Mouse (Mus musculus) G1E (cell line): Measurements from ENCODE around the gene Rras2. TPM values are rescaled to one million over a fixed set of nuclear protein-coding genes. Genes with fewer than 3 reads are reported as not detected.

Experiments used
- ATAC-seq: 2 replicates; pipeline ENCODE4 v1.8.0; 2016; ENCODE audit warnings: mild to moderate bottlenecking; ENCODE audit not compliant: insufficient number of reproducible peaks, poor library complexity, low FRiP score, severe bottlenecking; ENCODE audit errors: extremely low read depth
- DNase-seq: peaks from one replicate; pipeline ENCODE4 v3.0.0; 2012; ENCODE audit warnings: low spot score
- H3K27me3 ChIP-seq: 2 replicates; pipeline ENCODE4 v1.6.1; 2012; ENCODE audit warnings: mild to moderate bottlenecking, low read length, inconsistent platforms; ENCODE audit not compliant: insufficient read depth
- H3K36me3 ChIP-seq: replicated peaks from 2 replicates; pipeline ENCODE3; 2012; ENCODE audit warnings: mild to moderate bottlenecking, inconsistent platforms
- H3K4me1 ChIP-seq: 2 replicates; pipeline ENCODE4 v1.6.1; 2012; ENCODE audit warnings: low read depth, low read length, inconsistent platforms, mixed read lengths; ENCODE audit not compliant: insufficient read depth
- H3K4me3 ChIP-seq: 2 replicates; pipeline ENCODE4 v1.5.1; 2012; ENCODE audit warnings: low read depth, mild to moderate bottlenecking, inconsistent platforms, low read length, moderate library complexity, mixed read lengths
- H3K9me3 ChIP-seq: replicated peaks from 2 replicates; pipeline ENCODE4 v1.6.1; 2012; ENCODE audit warnings: inconsistent platforms
- CTCF ChIP-seq: IDR thresholded peaks from 2 replicates; pipeline ENCODE4 v1.5.1; 2012; ENCODE audit warnings: low read depth, low read length, inconsistent platforms, mixed read lengths
- GATA1 ChIP-seq: IDR thresholded peaks from 2 replicates; pipeline ENCODE4 v1.6.1; 2012; ENCODE audit warnings: borderline replicate concordance, low read length, inconsistent platforms, mixed read lengths
- GATA2 ChIP-seq: IDR thresholded peaks from 2 replicates; pipeline ENCODE4 v1.6.1; 2012; ENCODE audit warnings: low read depth, low read length, inconsistent platforms, borderline replicate concordance
- POLR2AphosphoS5 ChIP-seq: IDR thresholded peaks from 2 replicates; pipeline ENCODE4 v1.6.1; 2012; ENCODE audit warnings: low read depth, low read length, inconsistent platforms; ENCODE audit not compliant: insufficient replicate concordance
- TAL1 ChIP-seq: conservative IDR thresholded peaks from 2 replicates; pipeline ENCODE4 v1.6.1; 2012; ENCODE audit warnings: low read depth, low read length, inconsistent platforms, mixed read lengths
- polyA plus RNA-seq: library from polyadenylated mRNA; stranded (reverse); fragments of >175 nt; gene quantifications from 2 replicates; pipeline ENCODE4 v1.2.3, GENCODE M21; 2012
- total RNA-seq, 2 experiments: library from RNA; stranded (forward) in 1 of 2; stranded (reverse) in 1 of 2; fragments of 200-1000 nt in 1 of 2; fragments of >200 nt in 1 of 2; fragmentation: Nextera tagmentation in 1 of 2; gene quantifications; 2 replicates each; pipeline ENCODE4 v1.2.3; 2014 to 2017

Rras2 gene
- total and polyA plus RNA-seq, 3 experiments: 0.05 TPM; not detected in 2

DNA sequence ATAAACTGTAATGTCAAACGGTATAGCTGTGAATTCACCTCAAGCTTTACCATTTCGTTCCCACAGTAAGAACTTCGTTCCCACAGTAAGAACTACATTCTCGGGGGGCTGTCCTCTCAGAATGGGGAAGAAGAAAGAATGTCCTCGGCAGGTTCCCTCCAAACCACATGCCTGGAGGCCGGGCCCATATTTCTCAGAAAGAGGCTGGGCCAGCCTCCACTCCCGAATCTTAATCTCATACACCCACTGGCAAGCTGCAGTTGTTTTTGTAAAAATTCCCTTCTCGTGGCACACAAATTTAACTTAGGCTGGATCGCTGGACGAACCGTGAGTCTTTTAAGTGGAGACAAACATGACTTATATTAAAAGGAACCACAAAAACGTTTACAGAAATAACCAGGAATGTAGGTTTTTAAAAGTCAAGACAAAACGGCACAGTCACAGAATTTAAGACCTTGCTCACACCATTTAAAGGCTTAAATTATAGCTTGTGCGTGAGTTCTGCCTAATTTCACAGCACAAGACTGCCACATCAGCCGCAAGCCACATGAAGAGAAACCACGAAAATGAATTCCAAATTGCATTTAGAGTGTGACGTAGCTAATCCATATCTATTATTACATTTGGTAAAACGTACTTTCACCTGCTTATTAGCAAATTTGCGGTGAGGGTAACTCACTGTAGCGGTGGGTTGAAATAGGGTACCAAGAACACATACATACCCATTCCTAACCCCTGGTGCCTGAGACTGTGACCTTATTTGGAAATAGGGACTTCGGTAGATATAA is 35.8 kb downstream of the Rras2 start:
- TF ChIP-seq POLR2AphosphoS5 (no peak), GATA2 (no peak), CTCF (no peak), GATA1 (no peak), TAL1 (no peak)
- Histone ChIP-seq H3K4me1 (no peaks in the 10 kb centered on the region), H3K27me3 (no peaks in the 10 kb centered on the region; the same call in 1 of the 2 replicates), H3K36me3 (no peaks in the 10 kb centered on the region), H3K4me3 (no peak overlapping the region), H3K9me3 (no peaks in the 10 kb centered on the region)
- DNase-seq (no peak), ATAC-seq (no peak)

DNA sequence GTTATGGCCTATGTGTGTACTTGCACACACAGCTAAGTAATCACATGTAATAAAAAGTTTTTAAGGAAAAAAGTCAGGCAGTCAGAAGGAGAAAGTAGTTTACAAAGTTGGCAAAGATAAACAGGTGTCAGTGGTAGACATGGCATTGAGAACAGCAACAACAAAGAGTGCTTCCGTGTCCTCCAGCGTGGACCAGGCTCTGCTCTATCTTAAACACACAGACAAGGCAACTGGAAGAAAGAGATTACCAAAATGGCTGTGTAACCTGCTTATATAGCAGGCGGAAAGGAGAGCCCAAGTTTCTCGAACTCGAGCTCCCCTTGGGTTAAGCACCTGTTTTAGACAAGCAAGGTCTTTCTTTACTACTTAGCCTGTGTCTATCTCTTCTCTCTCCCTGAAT is 37.3 kb downstream of the Rras2 start:
- Histone ChIP-seq H3K27me3 (peaks cover 3% of the 10 kb centered on the region; the same call in 1 of the 2 replicates), H3K4me1 (no peaks in the 10 kb centered on the region), H3K9me3 (no peaks in the 10 kb centered on the region), H3K4me3 (no peak overlapping the region), H3K36me3 (no peaks in the 10 kb centered on the region)
- TF ChIP-seq GATA2 (no peak), POLR2AphosphoS5 (no peak), TAL1 (no peak), CTCF (no peak), GATA1 (no peak)
- DNase-seq (no peak), ATAC-seq (no peak)

DNA sequence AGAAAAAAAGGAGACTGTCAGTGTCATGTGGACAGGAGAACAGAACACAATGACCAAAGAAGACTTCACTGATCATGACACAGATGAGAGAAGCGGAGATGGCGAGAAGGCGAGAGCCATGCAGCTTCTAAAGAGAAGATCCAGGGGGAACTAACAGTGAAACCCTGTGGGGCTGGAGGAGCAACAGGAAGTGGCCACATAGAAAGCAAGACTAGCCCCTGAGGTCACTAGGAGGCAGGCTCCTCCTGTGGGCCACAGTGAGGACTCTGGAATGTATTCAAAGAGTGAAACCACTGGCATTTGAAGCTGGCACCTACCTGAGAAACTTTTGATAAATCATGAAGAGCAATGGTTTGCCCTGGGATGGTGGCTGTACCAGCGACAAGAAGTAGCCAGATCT is 38.2 kb downstream of the Rras2 start:
- Histone ChIP-seq H3K4me1 (no peaks in the 10 kb centered on the region), H3K27me3 (peaks cover 3% of the 10 kb centered on the region; the same call in 1 of the 2 replicates), H3K36me3 (no peaks in the 10 kb centered on the region), H3K9me3 (no peaks in the 10 kb centered on the region), H3K4me3 (no peak overlapping the region)
- DNase-seq: no peak
- no peak for TF ChIP-seq TAL1
- no peak for TF ChIP-seq GATA1
- TF ChIP-seq GATA2: no peak
- no peak for TF ChIP-seq POLR2AphosphoS5
- TF ChIP-seq CTCF: no peak
- no peak for ATAC-seq

DNA sequence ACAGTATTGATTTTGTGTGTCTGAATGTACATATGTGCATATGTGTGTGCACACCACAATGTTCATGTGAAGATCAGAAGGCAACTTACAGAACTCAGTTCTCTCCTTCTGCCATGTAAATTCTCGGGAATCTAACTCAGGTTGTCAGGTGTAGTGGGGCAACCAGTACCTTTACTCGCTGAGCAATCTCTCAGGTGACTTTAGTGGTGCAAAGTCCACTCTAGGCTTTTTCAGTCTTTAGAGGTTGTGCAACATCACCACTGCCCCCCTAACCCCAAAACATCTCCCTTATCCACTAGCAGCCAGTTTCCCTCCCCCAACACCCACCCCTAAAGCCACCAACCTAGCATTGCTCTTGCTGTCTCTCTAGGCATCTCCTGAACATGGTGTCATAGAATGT is 43.0 kb downstream of the Rras2 start:
- ATAC-seq (no peak), DNase-seq (no peak)
- no peak overlapping the region for H3K4me3 ChIP-seq
- no peak for TF ChIP-seq CTCF
- no peak for TF ChIP-seq GATA2
- TF ChIP-seq GATA1: no peak
- no peak for TF ChIP-seq POLR2AphosphoS5
- TF ChIP-seq TAL1: no peak
- no peaks in the 10 kb centered on the region for H3K9me3 ChIP-seq
- H3K4me1 ChIP-seq: no peaks in the 10 kb centered on the region
- H3K36me3 ChIP-seq: no peaks in the 10 kb centered on the region
- peaks cover 3% of the 10 kb centered on the region; the same call in 1 of the 2 replicates for H3K27me3 ChIP-seq

- H3K27me3 ChIP-seq: peaks cover 3% of the 10 kb centered on the region; the same call in 1 of the 2 replicates
- H3K9me3 ChIP-seq: no peaks in the 10 kb centered on the region
- no peak for ATAC-seq
- TF ChIP-seq GATA1 (no peak), POLR2AphosphoS5 (no peak), TAL1 (no peak), CTCF (no peak), GATA2 (no peak)
- no peak overlapping the region for H3K4me3 ChIP-seq
- no peaks in the 10 kb centered on the region for H3K4me1 ChIP-seq
- H3K36me3 ChIP-seq: no peaks in the 10 kb centered on the region
- no peak for DNase-seq
Observed at GRCm38 (mm10) chr7:114074133-114074532, 43.4 kb downstream of the Rras2 start.

DNA sequence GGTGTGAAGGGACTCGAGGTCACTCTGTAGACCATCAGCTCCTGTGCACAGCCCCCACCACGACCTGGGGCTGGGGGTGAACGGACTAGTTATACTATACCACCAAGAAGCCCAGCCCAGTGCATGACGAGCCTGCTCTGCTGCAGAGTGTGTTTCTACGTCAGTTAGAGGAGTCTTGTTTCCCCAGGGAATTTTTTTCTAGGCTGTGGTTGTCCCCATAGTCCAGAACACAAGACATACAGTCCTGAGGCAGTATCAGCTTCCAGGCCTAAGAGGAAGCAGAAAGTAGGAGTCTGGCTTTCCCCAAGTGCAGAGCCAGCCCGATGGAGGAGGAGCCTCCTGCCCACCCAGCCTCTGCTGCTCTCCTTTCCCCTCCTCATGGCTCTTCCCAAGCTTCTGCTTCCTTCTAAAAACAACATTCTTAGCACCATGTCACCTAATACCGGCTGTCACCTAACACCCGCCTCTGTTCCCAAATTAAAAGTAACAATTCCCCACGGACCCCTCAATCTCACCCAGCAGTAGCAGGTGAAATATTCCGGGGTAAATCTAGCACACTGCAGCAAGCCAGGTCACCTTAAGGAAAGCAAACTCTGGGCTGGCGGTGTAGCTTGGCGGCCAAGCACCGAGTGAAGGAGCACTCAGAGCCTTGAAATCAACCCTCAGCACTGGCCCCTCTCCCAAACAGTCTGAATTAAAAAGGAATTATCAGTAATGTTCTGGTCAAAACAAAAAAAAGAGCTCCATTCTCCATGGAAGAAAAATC is 45.5 kb downstream of the Rras2 start:
- Histone ChIP-seq H3K36me3 (no peaks in the 10 kb centered on the region), H3K27me3 (peaks cover 3% of the 10 kb centered on the region; the same call in 1 of the 2 replicates), H3K9me3 (no peaks in the 10 kb centered on the region), H3K4me3 (no peak overlapping the region), H3K4me1 (no peaks in the 10 kb centered on the region)
- ATAC-seq (no peak), DNase-seq (no peak)
- TF ChIP-seq TAL1: no peak
- TF ChIP-seq GATA2: no peak
- no peak for TF ChIP-seq CTCF
- no peak for TF ChIP-seq GATA1
- no peak for TF ChIP-seq POLR2AphosphoS5
